Mouse (Mus musculus) hindbrain, embryonic 16.5 days (tissue): ENCODE results near the gene Gemin8. TPM values are rescaled to one million over a fixed set of nuclear protein-coding genes. Genes with fewer than 3 reads are reported as not detected.

Source experiments
- ATAC-seq: fragments of 200-750 bp; cut with Nextera tagmentation; 2 replicates; pipeline ENCODE4 v1.8.0; 2017; ENCODE audit warnings: moderate TSS enrichment, moderate library complexity
- H3K27ac ChIP-seq: fragments of 300-500 bp; sonication (generic); 2 replicates; pipeline ENCODE4 v1.5.1; 2014; ENCODE audit warnings: low read depth, mild to moderate bottlenecking, control low read depth, low read length, moderate library complexity
- H3K27me3 ChIP-seq: fragments of 300-500 bp; sonication (generic); replicated peaks from 2 replicates; pipeline ENCODE4 v1.6.1; 2014; ENCODE audit warnings: low read length; ENCODE audit not compliant: control insufficient read depth, insufficient read depth
- H3K36me3 ChIP-seq: fragments of 300-500 bp; sonication (generic); 2 replicates; pipeline ENCODE4 v1.6.1; 2014; ENCODE audit warnings: mild to moderate bottlenecking, low read length, moderate library complexity, mixed read lengths; ENCODE audit not compliant: control insufficient read depth, insufficient read depth
- H3K4me1 ChIP-seq: fragments of 300-500 bp; sonication (generic); 2 replicates; pipeline ENCODE4 v1.6.1; 2014; ENCODE audit warnings: low read depth, low read length; ENCODE audit not compliant: control insufficient read depth, insufficient read depth
- H3K4me2 ChIP-seq: fragments of 300-500 bp; sonication (generic); 2 replicates; pipeline ENCODE4 v1.6.1; 2014; ENCODE audit warnings: mild to moderate bottlenecking, low read length, control low read depth, moderate library complexity
- H3K4me3 ChIP-seq: fragments of 300-500 bp; sonication (generic); 2 replicates; pipeline ENCODE4 v1.5.1; 2014; ENCODE audit warnings: mild to moderate bottlenecking, low read length, control low read depth, moderate library complexity
- H3K9ac ChIP-seq: fragments of 300-500 bp; sonication (generic); 2 replicates; pipeline ENCODE4 v1.6.1; 2014; ENCODE audit warnings: low read depth, mild to moderate bottlenecking, control low read depth, low read length, moderate library complexity
- H3K9me3 ChIP-seq: fragments of 300-500 bp; sonication (generic); 2 replicates; pipeline ENCODE4 v1.6.1; 2014; ENCODE audit warnings: mild to moderate bottlenecking, low read length, moderate library complexity; ENCODE audit not compliant: control insufficient read depth
- WGBS: fragments of 180-500 bp; shearing (Covaris S2); extraction: QIAGEN DNeasy Blood & Tissue Kit; methylation state at CpG from one replicate; pipeline ENCODE4 v1.1.7; 2014; 5-methylcytosine and 5-hydroxymethylcytosine counted together
- polyA plus RNA-seq: library from polyadenylated mRNA; unstranded; fragments of >200 nt; fragmentation: Nextera tagmentation; extraction: Ambion mirVana; gene quantifications from 2 replicates; pipeline ENCODE4 v1.2.1, GENCODE M21; 2015

Gemin8 gene
- polyA plus RNA-seq, 1 experiment from 2014 or later = 7.9 TPM

DNA sequence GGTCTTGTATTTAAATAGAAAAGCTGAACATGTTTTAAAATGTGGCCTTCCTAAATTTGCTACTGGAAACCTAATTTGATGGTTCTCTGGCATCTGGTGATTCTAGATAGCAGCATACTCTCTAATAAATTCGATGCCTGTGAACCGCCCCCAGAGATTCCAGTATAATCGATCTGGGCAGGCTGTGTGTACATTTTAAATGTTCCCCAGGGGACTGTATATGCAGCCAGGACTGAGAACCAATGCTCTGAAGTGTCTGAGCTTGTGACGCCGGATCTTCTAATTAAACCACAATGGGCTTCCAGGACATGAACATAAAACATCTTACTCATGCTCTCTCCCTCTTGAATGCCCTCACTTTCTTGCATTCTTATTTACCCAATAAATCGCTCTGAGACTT, 46.0 kb downstream of the Gemin8 start:
- WGBS = 63% methylated on average over 6 of the region's 6 CpGs

DNA sequence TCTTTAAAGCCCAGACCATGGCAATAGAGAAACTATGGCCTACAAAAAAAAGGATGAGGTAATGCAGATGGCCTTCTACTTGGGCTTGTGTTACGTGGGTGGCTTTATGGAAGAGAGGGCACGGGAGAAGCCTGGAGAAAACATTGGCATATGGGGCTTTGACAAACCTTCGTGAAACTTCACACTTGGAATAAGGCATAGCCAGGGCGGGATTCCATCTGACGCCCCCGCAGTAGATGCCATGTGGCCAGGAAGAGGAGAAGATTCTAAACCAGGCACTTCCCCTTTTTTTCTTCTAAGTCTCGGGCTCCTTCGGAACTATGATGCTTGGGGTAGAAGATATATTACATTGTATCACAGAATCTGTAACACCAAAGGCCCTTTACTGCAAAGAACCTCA, 46.5 kb downstream of the Gemin8 start:
- Histone ChIP-seq H3K27me3 (no peaks in the 10 kb centered on the region; the same call in 1 of the 2 replicates), H3K9me3 (no peaks in the 10 kb centered on the region), H3K4me3 (no peak overlapping the region), H3K9ac (no peak overlapping the region), H3K36me3 (no peaks in the 10 kb centered on the region), H3K4me1 (no peaks in the 10 kb centered on the region), H3K27ac (no peak overlapping the region), H3K4me2 (no peak overlapping the region)
- WGBS = 90% methylated on average over 8 of the region's 8 CpGs
- no peak for ATAC-seq

More for the DNA sequence above, 46.0 kb downstream of the Gemin8 start:
- Histone ChIP-seq H3K36me3 (no peaks in the 10 kb centered on the region), H3K4me2 (no peak overlapping the region), H3K4me1 (no peaks in the 10 kb centered on the region), H3K27ac (no peak overlapping the region), H3K27me3 (no peaks in the 10 kb centered on the region; the same call in 1 of the 2 replicates), H3K9me3 (no peaks in the 10 kb centered on the region), H3K4me3 (no peak overlapping the region), H3K9ac (no peak overlapping the region)
- no peak for ATAC-seq

DNA sequence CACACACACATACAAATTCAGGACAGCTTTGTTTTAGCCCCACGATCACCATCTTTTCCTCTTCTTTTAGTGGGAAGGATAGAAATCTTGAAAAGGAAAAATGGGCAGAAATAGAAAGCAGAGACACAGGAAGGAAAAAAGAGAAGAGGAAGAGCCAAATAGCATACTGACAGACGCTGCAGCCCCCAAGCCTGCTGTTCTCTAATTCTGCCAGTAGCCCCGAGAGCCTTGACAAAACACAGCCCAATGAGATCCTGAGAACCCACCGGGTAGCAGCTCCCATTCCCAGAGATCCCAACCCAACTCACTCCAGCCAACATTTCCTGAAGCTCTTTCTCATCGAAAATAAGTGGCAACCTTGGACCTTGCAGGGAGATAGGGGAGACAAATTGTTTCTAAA, 49.1 kb downstream of the Gemin8 start:
- H3K9ac ChIP-seq = no peak overlapping the region
- H3K27me3 ChIP-seq = no peaks in the 10 kb centered on the region; the same call in 1 of the 2 replicates
- no peak for ATAC-seq
- WGBS = 71% methylated on average over 5 of the region's 5 CpGs
- no peak overlapping the region for H3K4me3 ChIP-seq
- H3K4me1 ChIP-seq = no peaks in the 10 kb centered on the region
- H3K27ac ChIP-seq = no peak overlapping the region
- no peaks in the 10 kb centered on the region for H3K9me3 ChIP-seq
- H3K36me3 ChIP-seq = no peaks in the 10 kb centered on the region
- H3K4me2 ChIP-seq = no peak overlapping the region

DNA sequence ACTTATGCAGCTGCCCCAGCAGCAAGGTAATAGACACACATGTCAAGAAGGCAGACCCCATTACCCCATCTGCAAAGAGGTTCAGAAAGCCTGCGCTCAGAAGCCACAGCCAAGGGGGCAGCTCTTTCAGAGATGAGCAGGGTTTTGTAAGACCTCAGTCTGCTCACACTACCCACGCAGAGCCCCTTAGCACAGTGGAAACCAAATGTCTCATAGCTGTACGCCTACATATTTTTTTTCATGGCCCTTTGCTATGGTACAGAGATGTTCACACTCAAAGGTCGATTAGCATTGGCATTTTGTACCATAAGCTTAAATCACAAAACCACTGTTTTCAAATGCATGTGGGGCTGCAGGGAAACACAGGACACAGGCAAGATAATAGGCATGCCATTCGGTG, 56.6 kb downstream of the Gemin8 start:
- 77% methylated on average over 5 of the region's 5 CpGs for WGBS
- H3K4me1 ChIP-seq = no peaks in the 10 kb centered on the region
- no peak for ATAC-seq

DNA sequence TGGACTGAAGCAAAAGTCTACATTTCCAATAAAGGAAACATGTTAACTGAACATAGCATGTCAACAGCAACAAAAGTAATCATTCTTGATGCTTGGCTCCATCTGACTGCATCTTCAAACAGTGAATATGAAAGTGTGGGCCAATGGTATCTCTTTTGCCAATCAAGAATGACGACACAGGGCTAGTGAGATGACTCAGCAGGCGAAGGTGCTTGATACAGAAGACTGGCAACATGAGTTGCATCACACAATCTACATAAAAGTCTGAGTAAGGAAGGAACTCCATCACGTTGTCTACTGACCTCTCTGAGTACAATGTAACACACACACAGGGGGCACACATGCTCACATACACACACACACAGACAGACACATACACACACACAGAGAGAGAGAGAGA, 59.5 kb downstream of the Gemin8 start:
- H3K4me3 ChIP-seq = no peak overlapping the region
- no peaks in the 10 kb centered on the region for H3K9me3 ChIP-seq
- H3K4me1 ChIP-seq = no peaks in the 10 kb centered on the region
- no peak overlapping the region for H3K9ac ChIP-seq
- no peak overlapping the region for H3K4me2 ChIP-seq
- no peak overlapping the region for H3K27ac ChIP-seq
- H3K36me3 ChIP-seq = no peaks in the 10 kb centered on the region
- WGBS = 76% methylated on average over 3 of the region's 3 CpGs
- H3K27me3 ChIP-seq = no peaks in the 10 kb centered on the region
- ATAC-seq = no peak

More for the DNA sequence above, 56.6 kb downstream of the Gemin8 start:
- H3K9ac ChIP-seq = no peak overlapping the region
- no peak overlapping the region for H3K4me2 ChIP-seq
- no peaks in the 10 kb centered on the region for H3K27me3 ChIP-seq
- no peak overlapping the region for H3K4me3 ChIP-seq
- H3K9me3 ChIP-seq = no peaks in the 10 kb centered on the region
- H3K36me3 ChIP-seq = no peaks in the 10 kb centered on the region
- no peak overlapping the region for H3K27ac ChIP-seq

DNA sequence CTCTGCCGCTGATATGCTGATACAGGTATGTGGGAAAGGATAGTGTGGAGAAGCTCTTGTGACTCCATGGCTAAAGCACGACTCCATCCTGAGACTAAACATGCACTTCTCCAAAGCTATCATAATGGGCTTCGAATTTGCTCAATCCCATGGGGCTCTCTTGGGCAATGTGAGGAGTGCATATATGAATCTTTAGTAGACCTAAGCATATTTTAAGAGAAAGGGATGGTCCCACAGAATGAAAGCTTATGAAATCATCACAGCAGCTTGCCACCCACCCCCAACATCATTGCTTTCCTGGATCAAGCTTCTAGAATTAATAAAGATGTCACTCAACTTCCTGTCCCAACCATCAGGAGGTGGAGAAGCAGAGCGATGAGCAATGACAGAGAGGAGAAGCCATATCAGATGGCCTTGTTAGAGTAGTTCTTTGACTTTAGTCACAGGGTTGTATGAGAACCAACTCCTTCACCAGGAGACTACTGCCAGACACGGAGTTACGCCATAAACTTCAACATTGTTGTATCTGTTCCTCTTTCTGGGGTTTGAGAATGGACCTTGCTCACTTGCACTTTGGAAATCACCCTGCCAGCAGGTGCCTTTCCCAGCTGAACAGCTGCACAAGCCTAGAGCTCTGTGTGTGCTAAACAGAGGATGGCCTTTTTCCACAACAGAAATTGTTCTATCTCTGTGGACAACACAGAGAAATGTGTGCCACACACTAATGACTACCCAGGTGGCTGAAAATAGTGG, 60.4 kb downstream of the Gemin8 start:
- Histone ChIP-seq H3K9ac (no peak overlapping the region), H3K9me3 (no peaks in the 10 kb centered on the region), H3K4me1 (no peaks in the 10 kb centered on the region), H3K27me3 (no peaks in the 10 kb centered on the region), H3K27ac (no peak overlapping the region), H3K4me3 (no peak overlapping the region), H3K4me2 (no peak overlapping the region), H3K36me3 (no peaks in the 10 kb centered on the region)
- no peak for ATAC-seq
- 89% methylated on average over 6 of the region's 6 CpGs for WGBS

DNA sequence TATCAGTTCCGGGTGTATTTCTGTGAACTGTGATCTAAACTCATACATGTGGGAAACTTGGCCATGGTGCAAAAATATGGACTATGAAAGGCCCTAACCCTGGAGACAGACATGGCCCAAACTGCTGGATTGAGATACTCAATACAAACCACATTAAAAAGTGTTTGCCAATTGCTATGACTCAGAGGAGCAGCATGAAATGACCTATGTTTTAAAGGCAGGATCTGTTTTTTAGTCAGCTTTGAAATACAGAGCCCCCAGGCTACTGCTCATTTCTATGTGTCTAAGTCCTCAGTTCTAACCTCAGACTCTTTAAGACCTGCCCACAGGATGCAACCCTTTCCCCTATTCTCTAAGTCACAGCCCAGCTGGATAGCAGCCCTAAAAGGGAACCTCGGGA, 65.9 kb downstream of the Gemin8 start:
- no peak for ATAC-seq
- no peaks in the 10 kb centered on the region for H3K4me1 ChIP-seq
- no peaks in the 10 kb centered on the region for H3K36me3 ChIP-seq
- H3K4me3 ChIP-seq = no peak overlapping the region
- no peak overlapping the region for H3K9ac ChIP-seq
- no peak overlapping the region for H3K27ac ChIP-seq
- H3K4me2 ChIP-seq = no peak overlapping the region
- H3K27me3 ChIP-seq = no peaks in the 10 kb centered on the region
- 56% methylated on average over 2 of the region's 2 CpGs for WGBS
- no peaks in the 10 kb centered on the region for H3K9me3 ChIP-seq

GRCm38 (mm10) chrX:166238831-166239460, 68.7 kb downstream of the Gemin8 start, which contains the start of gene Gpm6b:
Gpm6b (plus strand) TSS chrX:166238911.
- Histone ChIP-seq H3K27ac (peak within 1 kb of the TSS; percentile 26), H3K4me3 (peak within 1 kb of the TSS; percentile 55), H3K9me3 (no peaks in the 10 kb centered on the region), H3K9ac (peak within 1 kb of the TSS; percentile 74), H3K27me3 (no peaks in the 10 kb centered on the region), H3K36me3 (no peaks in the 10 kb centered on the region), H3K4me1 (no peaks in the 10 kb centered on the region), H3K4me2 (peak within 1 kb of the TSS; percentile 60)
- ATAC-seq = peak; percentile 94
- 15% methylated on average over 32 of the region's 63 CpGs for WGBS

- peak; percentile 25; the same call in 1 of the 2 replicates for ATAC-seq
- H3K4me1 ChIP-seq = no peaks in the 10 kb centered on the region
- WGBS = 17% methylated on average over 13 of the region's 13 CpGs
Measured at GRCm38 (mm10) chrX:166239520-166239919, 69.3 kb downstream of the Gemin8 start.

More at GRCm38 (mm10) chrX:166239520-166239919, 69.3 kb downstream of the Gemin8 start:
- Histone ChIP-seq H3K4me2 (peak overlapping the region; percentile 60), H3K27me3 (no peaks in the 10 kb centered on the region), H3K36me3 (no peaks in the 10 kb centered on the region), H3K4me3 (peak overlapping the region; percentile 55), H3K9me3 (no peaks in the 10 kb centered on the region), H3K27ac (peak overlapping the region; percentile 26; the same call in 1 of the 2 replicates), H3K9ac (peak overlapping the region; percentile 74)
